Mouse (Mus musculus) frontal cortex, adult (tissue): ENCODE data around the gene Kazn.

Experiments used
- ATAC-seq: cut with Nextera tagmentation; 2 replicates; pipeline ENCODE4 v1.9.2; 2017; ENCODE audit warnings: mild to moderate bottlenecking, moderate library complexity, mixed read lengths; ENCODE audit not compliant: low TSS enrichment

Kazn gene

DNA sequence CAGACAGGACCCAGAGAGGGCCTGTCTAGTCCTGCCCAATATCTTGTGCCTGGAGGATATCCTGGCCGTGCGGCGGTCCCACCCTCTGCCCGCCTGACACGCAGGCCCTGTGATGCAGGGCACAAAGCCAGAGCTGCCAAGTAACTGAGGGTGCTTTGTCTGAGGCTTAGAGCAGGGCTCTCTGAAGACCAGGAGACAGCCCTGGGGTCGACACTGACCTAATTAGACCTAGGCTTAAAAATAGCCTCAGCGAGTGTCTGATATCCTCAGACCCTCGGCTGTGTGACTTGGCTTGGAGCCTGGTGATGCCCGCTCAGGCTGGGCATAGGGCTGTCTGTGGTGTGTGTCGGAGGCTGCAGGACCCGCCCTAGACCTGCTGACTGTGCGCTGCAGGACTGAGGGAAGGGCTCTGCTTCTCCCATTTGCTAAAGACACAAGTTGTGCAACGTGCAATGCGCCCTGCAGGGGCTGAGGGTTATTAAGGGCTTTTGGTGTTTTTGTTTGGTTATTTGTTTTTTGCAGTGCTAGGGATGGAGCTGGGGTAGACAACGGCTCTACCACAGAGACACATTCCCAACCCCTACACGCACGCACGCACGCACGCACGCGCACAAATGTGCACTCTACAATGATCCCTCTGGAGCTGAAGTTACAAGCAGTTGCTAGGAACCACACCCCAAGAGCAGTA is 181.5 kb downstream of the Kazn start:
- peak; percentile 65 for ATAC-seq

DNA sequence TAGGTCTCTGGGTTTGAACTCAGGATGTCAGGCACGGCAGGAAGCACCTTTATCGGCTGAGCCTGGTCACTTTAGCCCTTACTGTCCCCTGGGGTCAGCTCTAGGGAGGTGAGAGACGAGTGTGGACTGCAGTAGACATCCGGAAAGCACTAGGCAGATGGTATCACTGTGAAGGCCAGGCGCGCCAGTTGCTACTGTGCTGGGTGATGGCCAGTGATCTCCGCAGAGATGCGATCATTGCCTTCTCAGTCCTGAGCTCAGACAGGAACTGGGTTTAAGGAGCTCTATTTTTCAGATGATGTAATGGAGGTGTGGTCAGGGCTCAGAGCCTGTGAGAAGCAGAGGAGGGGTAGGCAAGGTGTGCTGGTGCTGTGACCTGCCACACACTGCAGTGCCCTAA is 183.6 kb downstream of the Kazn start:
- no peak for ATAC-seq

DNA sequence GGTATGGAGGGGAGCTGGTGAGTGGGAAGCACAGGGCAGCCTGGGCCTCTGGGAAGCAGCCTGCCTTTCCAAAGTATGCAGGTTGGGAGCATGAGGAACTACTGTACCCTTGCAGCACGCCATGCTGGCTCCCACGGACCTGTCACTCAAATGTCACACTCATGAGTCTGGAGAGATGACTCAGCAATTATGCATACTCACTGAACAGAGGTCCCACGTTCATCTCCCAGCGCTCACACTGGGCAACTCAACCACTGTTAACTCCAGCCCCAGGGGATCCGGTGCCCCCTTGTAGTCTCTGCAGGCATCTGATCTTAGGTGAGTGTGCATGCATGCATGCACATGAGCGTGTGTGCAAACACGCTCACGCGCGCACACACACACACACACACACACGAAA is 184.6 kb downstream of the Kazn start:
- ATAC-seq, result no peak

GRCm38 (mm10) chr4:142053661-142054448 is 185.3 kb downstream of the Kazn start:
- ATAC-seq, result no peak

- no peak for ATAC-seq
These were observed 185.9 kb downstream of the Kazn start for GRCm38 (mm10) chr4:142053261-142053660.

DNA sequence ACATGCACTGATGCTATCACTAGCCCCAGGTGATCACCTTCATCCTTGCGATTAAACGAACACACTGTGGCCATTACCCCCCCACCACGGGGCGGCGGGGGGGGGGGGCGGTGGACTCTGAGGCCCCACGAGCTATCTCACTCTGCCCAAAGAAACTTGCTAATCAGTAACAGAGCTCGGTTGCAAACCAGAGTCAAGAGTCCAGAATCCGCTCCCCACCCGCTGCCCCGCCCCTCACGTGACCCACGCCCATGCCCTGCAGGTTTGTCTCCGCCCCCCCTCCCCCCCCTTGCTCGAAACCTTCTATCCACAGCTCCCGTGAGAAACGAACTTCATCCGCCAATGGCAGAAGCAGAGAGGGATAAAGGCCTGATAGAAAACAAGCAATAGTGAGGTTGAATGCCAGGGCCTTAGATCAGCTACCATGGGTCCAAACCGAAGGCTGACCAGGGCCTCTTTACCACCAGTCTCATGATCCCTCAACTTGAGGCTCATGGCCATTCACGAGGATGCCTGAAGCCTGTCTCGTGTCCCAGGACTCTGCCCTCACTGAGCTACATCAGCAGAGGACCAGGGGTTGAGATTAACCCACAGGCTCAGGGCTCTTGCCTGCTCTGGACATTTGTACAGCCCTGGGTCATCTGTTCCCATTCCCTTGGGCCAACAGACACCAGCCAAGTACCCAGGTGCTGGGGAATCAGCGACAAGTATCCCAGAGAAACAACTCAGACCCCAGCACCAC is 186.6 kb downstream of the Kazn start:
- no peak for ATAC-seq
